Mouse (Mus musculus): ENCODE data around the gene Coa5.

DNA sequence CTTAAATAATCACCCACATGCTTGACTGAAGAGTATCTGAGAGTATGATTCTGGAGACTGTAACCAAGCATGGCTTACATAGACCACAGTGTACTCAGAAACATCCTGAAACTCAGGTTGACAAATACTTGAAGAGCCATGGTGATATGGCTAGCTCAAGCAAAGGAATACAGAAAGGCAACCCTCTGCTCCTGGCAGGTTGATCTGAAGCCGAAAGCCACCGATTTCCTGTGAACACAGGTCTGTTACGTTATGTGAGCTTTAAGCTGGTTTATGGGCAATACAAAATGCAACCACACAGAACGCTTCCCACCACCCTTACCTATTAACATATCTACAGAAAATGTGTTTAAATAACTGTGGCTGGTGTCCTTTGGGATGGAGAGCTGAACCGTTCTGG lies 39.1 kb upstream of the Coa5 start:
- TF ChIP-seq CTCF (IDR thresholded peaks at IDR 0.05; ENCODE audit: low read depth) (no peak), EP300 (IDR thresholded peaks at IDR 0.05; ENCODE audit: low read depth) (no peak)
